Mouse (Mus musculus) embryonic facial prominence, embryonic 12.5 days (tissue): ENCODE results near the gene Krt5. TPM values are rescaled to one million over a fixed set of nuclear protein-coding genes. Genes with fewer than 3 reads are reported as not detected.

ENCODE experiments used
- ATAC-seq: fragments of 200-750 bp; cut with Nextera tagmentation; 2 replicates; pipeline ENCODE4 v1.8.0; 2017; ENCODE audit not compliant: insufficient number of reproducible peaks, insufficient read depth, low FRiP score, low TSS enrichment
- H3K27ac ChIP-seq: fragments of 300-500 bp; sonication (generic); 2 replicates; pipeline ENCODE4 v1.5.1; 2016; ENCODE audit warnings: mild to moderate bottlenecking
- H3K27me3 ChIP-seq: fragments of 300-500 bp; sonication (generic); 2 replicates; pipeline ENCODE4 v1.6.1; 2016; ENCODE audit warnings: mild to moderate bottlenecking, moderate library complexity
- H3K36me3 ChIP-seq: fragments of 300-500 bp; sonication (generic); 2 replicates; pipeline ENCODE4 v1.6.1; 2016; ENCODE audit warnings: mild to moderate bottlenecking
- H3K4me1 ChIP-seq: fragments of 300-500 bp; sonication (generic); 2 replicates; pipeline ENCODE4 v1.6.1; 2016
- H3K4me2 ChIP-seq: fragments of 300-500 bp; sonication (generic); replicated peaks from 2 replicates; pipeline ENCODE4 v1.6.1; 2016; ENCODE audit warnings: mild to moderate bottlenecking, moderate library complexity
- H3K4me3 ChIP-seq: fragments of 300-500 bp; sonication (generic); 2 replicates; pipeline ENCODE4 v1.5.1; 2016; ENCODE audit warnings: mild to moderate bottlenecking
- H3K9ac ChIP-seq: fragments of 300-500 bp; sonication (generic); 2 replicates; pipeline ENCODE4 v1.6.1; 2016; ENCODE audit warnings: mild to moderate bottlenecking, moderate library complexity
- H3K9me3 ChIP-seq: fragments of 300-500 bp; sonication (generic); 2 replicates; pipeline ENCODE4 v1.6.1; 2016; ENCODE audit warnings: mild to moderate bottlenecking, moderate library complexity
- WGBS: fragments of 180-500 bp; shearing (Covaris S2); methylation state at CpG from one replicate; pipeline ENCODE4 v1.1.7; 2016; 5-methylcytosine and 5-hydroxymethylcytosine counted together
- polyA plus RNA-seq: library from polyadenylated mRNA; unstranded; fragments of >200 nt; fragmentation: Nextera tagmentation; extraction: Ambion mirVana; gene quantifications from 2 replicates; pipeline ENCODE4 v1.2.1, GENCODE M21; 2016

Krt5 gene
- 73.2 and 80.6 TPM in 2 replicates for polyA plus RNA-seq

- no peaks in the 10 kb centered on the region for H3K36me3 ChIP-seq
- ATAC-seq: no peak
- H3K9ac ChIP-seq: no peak within 1 kb of the TSS
- no peaks in the 10 kb centered on the region for H3K9me3 ChIP-seq
- no peaks in the 10 kb centered on the region for H3K4me1 ChIP-seq
- H3K27me3 ChIP-seq: no peaks in the 10 kb centered on the region
- no peak within 1 kb of the TSS for H3K4me3 ChIP-seq
- H3K4me2 ChIP-seq: no peak within 1 kb of the TSS
- no peak within 1 kb of the TSS for H3K27ac ChIP-seq
- WGBS: 71% methylated on average over 13 of the region's 13 CpGs
Measured at GRCm38 (mm10) chr15:101712720-101713119, at the start of gene Krt5. Gene Krt5, minus strand, starts transcription at chr15:101712898.

GRCm38 (mm10) chr15:101742711-101743110, 30.0 kb upstream of the Krt5 start, which contains the start of gene Krt71:
Gene Krt71, minus strand, starts transcription at chr15:101743109.
- no peak within 1 kb of the TSS for H3K9ac ChIP-seq
- H3K27me3 ChIP-seq: peaks cover 3% of the 10 kb centered on the region; the same call in 1 of the 2 replicates
- WGBS: 52% methylated on average over 14 of the region's 14 CpGs
- H3K4me1 ChIP-seq: no peaks in the 10 kb centered on the region
- ATAC-seq: no peak
- no peak within 1 kb of the TSS for H3K27ac ChIP-seq
- no peak within 1 kb of the TSS for H3K4me2 ChIP-seq
- no peaks in the 10 kb centered on the region for H3K36me3 ChIP-seq
- no peak within 1 kb of the TSS for H3K4me3 ChIP-seq
- no peaks in the 10 kb centered on the region for H3K9me3 ChIP-seq

GRCm38 (mm10) chr15:101737786-101738185, 25.1 kb upstream of the Krt5 start:
- no peak for ATAC-seq
- no peaks in the 10 kb centered on the region for H3K36me3 ChIP-seq
- no peaks in the 10 kb centered on the region for H3K9me3 ChIP-seq
- no peak overlapping the region for H3K4me2 ChIP-seq
- no peak overlapping the region for H3K9ac ChIP-seq
- no peak overlapping the region for H3K4me3 ChIP-seq
- 69% methylated on average over 7 of the region's 7 CpGs for WGBS
- no peak overlapping the region for H3K27ac ChIP-seq
- no peaks in the 10 kb centered on the region for H3K4me1 ChIP-seq
- H3K27me3 ChIP-seq: peaks cover 3% of the 10 kb centered on the region; the same call in 1 of the 2 replicates

DNA sequence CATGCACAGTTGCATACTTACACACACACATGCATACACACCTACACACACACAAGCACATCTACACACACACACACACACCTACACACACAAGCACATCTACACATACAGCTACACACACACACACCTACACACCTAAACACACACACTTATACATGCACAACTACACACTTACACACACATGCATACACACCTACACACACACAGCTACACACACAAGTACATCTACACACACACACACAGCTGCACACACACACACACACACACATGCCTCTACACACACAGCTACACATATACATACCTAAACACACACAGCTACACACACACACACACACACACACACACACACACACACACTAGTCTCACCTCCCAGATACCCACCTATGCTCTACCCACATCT, 18.0 kb upstream of the Krt5 start:
- Histone ChIP-seq H3K4me3 (no peak overlapping the region), H3K4me2 (no peak overlapping the region), H3K9me3 (no peaks in the 10 kb centered on the region), H3K27ac (no peak overlapping the region), H3K4me1 (no peaks in the 10 kb centered on the region), H3K9ac (no peak overlapping the region), H3K36me3 (no peaks in the 10 kb centered on the region), H3K27me3 (0 out of 2 replicates have a peak, but pooled peaks cover 3% of the 10 kb centered on the region)
- ATAC-seq: no peak

- H3K4me1 ChIP-seq: no peaks in the 10 kb centered on the region
- H3K4me2 ChIP-seq: no peak overlapping the region
- no peak overlapping the region for H3K27ac ChIP-seq
- no peak overlapping the region for H3K4me3 ChIP-seq
- no peaks in the 10 kb centered on the region for H3K9me3 ChIP-seq
- 67% methylated on average over 5 of the region's 5 CpGs for WGBS
- no peak for ATAC-seq
- H3K9ac ChIP-seq: no peak overlapping the region
- H3K27me3 ChIP-seq: 0 out of 2 replicates have a peak, but pooled peaks cover 3% of the 10 kb centered on the region
- H3K36me3 ChIP-seq: no peaks in the 10 kb centered on the region
Measured at GRCm38 (mm10) chr15:101724686-101725085, 12.0 kb upstream of the Krt5 start.

DNA sequence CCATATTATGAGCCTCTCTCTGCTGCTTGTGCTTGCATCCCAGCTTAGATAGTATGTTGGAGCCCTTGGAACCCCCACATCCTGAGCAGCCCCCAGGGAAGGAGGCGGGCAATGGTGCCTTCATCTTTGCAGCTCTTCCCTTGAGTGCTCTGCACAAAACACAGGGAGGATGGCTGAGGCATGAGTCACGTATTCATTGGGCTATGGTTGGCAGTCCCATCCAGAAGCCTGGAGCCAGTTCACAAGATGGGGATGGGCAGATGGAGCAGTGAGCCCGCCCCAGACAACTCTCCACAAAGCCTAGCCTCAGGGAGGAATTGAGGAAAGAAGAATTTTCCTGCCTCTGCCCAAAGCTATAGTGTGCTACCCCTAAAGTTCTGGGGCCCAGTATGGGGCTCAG, 3.1 kb upstream of the Krt5 start:
- no peak for ATAC-seq

DNA sequence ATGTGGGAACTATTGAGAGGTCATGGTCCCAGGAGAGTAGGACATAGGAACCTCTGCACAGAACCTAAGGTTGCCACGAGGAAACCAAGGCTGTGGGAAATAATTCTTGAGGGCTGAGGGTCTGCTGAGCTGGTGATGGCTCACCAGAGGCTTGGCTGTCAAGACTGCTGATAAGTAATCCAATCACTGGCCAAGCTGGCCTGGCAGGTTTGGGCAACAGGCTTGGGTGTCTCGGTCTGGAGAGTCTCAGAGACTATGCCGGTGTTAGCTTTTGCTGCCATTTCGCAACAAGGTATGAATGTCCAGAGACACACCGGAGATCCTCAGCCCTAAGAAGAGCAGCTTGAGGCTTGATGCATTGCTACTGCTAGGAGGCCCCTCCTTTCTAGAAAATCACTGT, 1.7 kb upstream of the Krt5 start:
- H3K4me3 ChIP-seq: no peak overlapping the region
- ATAC-seq: no peak
- WGBS: 76% methylated on average over 5 of the region's 5 CpGs
- no peaks in the 10 kb centered on the region for H3K4me1 ChIP-seq
- H3K9ac ChIP-seq: no peak overlapping the region
- H3K36me3 ChIP-seq: no peaks in the 10 kb centered on the region
- no peaks in the 10 kb centered on the region for H3K27me3 ChIP-seq
- H3K4me2 ChIP-seq: no peak overlapping the region
- no peaks in the 10 kb centered on the region for H3K9me3 ChIP-seq
- H3K27ac ChIP-seq: 0 out of 2 replicates have a peak overlapping the region, but pooled peaks have one; percentile 30

More for the DNA sequence above, 3.1 kb upstream of the Krt5 start:
- H3K9ac ChIP-seq: no peak overlapping the region
- 61% methylated on average over 3 of the region's 3 CpGs for whole genome bisulfite sequencing
- no peak overlapping the region for H3K4me3 ChIP-seq
- H3K4me1 ChIP-seq: no peaks in the 10 kb centered on the region
- H3K27ac ChIP-seq: no peak overlapping the region
- H3K36me3 ChIP-seq: no peaks in the 10 kb centered on the region
- no peaks in the 10 kb centered on the region for H3K9me3 ChIP-seq
- H3K27me3 ChIP-seq: no peaks in the 10 kb centered on the region
- no peak overlapping the region for H3K4me2 ChIP-seq

DNA sequence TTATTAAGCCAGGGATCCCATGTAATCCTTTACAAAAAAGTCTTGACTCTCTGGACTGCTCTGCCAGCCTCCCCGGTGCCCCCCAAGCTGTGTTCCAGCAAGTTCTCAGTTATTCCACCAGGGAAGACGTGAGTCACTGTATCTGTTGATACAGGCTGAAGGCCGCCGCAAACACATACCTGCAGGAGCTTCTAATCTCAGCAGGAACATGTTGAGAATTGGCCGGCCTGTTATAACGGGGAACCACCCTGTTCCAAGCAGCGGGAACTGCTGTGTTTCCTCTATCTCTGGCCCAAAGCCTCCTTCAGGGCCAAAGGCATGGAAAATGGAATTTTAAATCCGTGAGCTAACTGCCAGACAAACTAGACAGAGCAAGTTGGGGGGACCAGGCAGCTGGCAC, 1.0 kb upstream of the Krt5 start:
- H3K27ac ChIP-seq: no peak overlapping the region
- ATAC-seq: no peak
- no peaks in the 10 kb centered on the region for H3K9me3 ChIP-seq
- no peak overlapping the region for H3K4me3 ChIP-seq
- no peak overlapping the region for H3K4me2 ChIP-seq
- H3K4me1 ChIP-seq: no peaks in the 10 kb centered on the region
- 73% methylated on average over 8 of the region's 8 CpGs for WGBS
- H3K36me3 ChIP-seq: no peaks in the 10 kb centered on the region
- H3K9ac ChIP-seq: no peak overlapping the region
- H3K27me3 ChIP-seq: no peaks in the 10 kb centered on the region

- 67% methylated on average over 11 of the region's 11 CpGs for WGBS
- no peak for ATAC-seq
- no peak overlapping the region for H3K27ac ChIP-seq
Measured at GRCm38 (mm10) chr15:101708683-101709082, 4.0 kb downstream of the Krt5 start.

DNA sequence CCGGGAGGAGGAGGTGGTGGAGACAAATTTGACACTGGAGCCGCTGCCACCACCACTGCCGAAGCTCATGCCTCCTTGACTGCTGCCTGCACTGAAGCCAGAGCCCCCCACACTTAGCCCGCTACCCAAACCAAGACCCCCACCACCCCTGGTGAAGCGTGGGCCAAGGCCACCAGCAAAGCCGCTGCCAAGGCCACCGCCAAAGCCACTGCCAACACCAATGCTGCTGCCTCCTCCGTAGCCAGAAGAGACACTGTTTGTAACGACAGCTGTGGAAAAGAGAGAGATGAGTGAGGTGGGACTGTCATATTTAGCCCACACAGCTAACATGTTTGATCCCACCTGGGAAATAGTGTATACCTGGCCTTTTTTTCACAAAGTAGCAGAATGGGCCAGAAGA, 5.2 kb downstream of the Krt5 start:
- Histone ChIP-seq H3K4me2 (no peak overlapping the region), H3K36me3 (no peaks in the 10 kb centered on the region), H3K9me3 (no peaks in the 10 kb centered on the region), H3K9ac (no peak overlapping the region), H3K27ac (no peak overlapping the region), H3K4me3 (no peak overlapping the region), H3K4me1 (no peaks in the 10 kb centered on the region), H3K27me3 (0 out of 2 replicates have a peak, but pooled peaks cover 2% of the 10 kb centered on the region)
- ATAC-seq: no peak
- 86% methylated on average over 9 of the region's 9 CpGs for WGBS

More at GRCm38 (mm10) chr15:101708683-101709082, 4.0 kb downstream of the Krt5 start:
- Histone ChIP-seq H3K36me3 (no peaks in the 10 kb centered on the region), H3K4me2 (no peak overlapping the region), H3K9me3 (no peaks in the 10 kb centered on the region), H3K4me3 (no peak overlapping the region), H3K27me3 (no peaks in the 10 kb centered on the region), H3K9ac (no peak overlapping the region), H3K4me1 (no peaks in the 10 kb centered on the region)

- Histone ChIP-seq H3K4me3 (no peak overlapping the region), H3K9ac (no peak overlapping the region), H3K4me2 (no peak overlapping the region), H3K27me3 (0 out of 2 replicates have a peak, but pooled peaks cover 2% of the 10 kb centered on the region), H3K36me3 (no peaks in the 10 kb centered on the region), H3K9me3 (no peaks in the 10 kb centered on the region), H3K27ac (no peak overlapping the region), H3K4me1 (no peaks in the 10 kb centered on the region)
- ATAC-seq: no peak
- WGBS: 73% methylated on average over 4 of the region's 4 CpGs
Measured at GRCm38 (mm10) chr15:101704066-101704465, 8.6 kb downstream of the Krt5 start.

DNA sequence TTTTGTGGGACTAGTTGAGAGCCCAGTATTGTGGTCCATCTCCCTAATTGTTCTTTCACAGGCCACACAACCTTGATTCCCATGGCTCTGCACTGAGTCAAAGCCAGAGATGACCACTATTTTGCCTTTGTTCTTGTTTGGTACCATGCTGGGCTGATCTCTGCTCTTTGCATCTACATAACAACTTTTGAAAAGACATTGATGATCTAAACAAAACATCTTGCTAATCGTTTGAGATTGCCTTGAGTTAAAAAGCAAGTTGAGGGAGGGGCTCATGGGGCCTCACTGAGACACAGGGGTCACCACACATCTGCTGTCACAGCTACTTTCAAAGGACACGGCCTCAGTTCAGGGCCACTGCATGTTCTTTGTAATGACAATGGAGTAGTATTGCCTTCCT, 10.3 kb downstream of the Krt5 start:
- no peak overlapping the region for H3K4me2 ChIP-seq
- H3K4me3 ChIP-seq: no peak overlapping the region
- ATAC-seq: no peak
- no peaks in the 10 kb centered on the region for H3K4me1 ChIP-seq
- 33% methylated on average over 2 of the region's 2 CpGs for WGBS
- no peak overlapping the region for H3K27ac ChIP-seq
- no peaks in the 10 kb centered on the region for H3K9me3 ChIP-seq
- no peak overlapping the region for H3K9ac ChIP-seq
- 0 out of 2 replicates have a peak, but pooled peaks cover 2% of the 10 kb centered on the region for H3K27me3 ChIP-seq
- no peaks in the 10 kb centered on the region for H3K36me3 ChIP-seq
